Mouse (Mus musculus) embryo, embryonic 11.5 days (tissue): ENCODE measurements around the gene Tbc1d2b.

ENCODE experiments used
- DNase-seq: peaks from one replicate; pipeline ENCODE4 v3.0.0-alpha.2; 2012; ENCODE audit warnings: low read depth, low spot score

Tbc1d2b gene

DNA sequence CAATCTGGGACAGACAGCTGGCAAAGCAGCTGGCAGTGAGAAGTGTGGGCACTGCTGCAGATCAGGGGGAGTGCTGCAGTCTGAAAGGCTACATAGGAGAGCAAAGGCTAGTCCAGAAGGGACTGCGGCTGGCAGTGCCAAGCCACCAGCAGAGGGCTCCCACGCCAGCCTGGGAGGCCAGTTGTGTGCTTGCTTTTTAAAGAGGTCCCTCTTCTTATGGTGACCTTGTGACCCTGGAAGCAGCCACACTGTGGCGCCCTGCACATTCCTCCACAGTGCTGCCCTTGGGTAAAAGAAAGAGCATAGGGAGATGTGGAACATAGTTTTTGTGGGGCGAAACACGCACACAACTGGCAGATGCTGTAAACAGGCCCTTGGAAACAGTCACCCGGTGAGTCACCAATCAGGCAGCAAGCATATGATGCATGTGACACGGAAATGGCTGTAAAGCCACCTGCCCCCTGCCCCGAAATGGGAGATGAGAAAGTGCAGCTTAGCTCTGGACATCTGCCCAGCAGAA is 66.1 kb downstream of the Tbc1d2b start:
- DNase-seq, result no peak

DNA sequence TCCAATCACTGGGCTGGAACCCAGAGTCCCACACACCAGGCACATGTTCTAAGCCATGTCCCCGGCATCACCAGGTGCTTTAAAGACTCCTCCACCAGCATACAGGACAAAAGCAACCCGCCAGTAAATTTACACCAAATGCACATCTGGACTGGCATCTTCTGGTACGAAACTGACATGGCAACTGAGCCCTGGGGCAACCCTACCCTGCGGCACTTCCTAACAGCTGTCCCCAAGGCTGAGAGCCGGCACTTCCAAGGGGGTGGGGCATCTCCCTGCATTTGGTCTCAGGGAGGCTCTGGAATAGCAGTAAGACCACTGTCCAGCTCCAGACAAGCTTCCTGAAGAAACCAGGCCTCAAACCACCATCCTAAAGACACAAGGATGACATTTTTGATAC is 67.4 kb downstream of the Tbc1d2b start:
- DNase-seq, result no peak

DNA sequence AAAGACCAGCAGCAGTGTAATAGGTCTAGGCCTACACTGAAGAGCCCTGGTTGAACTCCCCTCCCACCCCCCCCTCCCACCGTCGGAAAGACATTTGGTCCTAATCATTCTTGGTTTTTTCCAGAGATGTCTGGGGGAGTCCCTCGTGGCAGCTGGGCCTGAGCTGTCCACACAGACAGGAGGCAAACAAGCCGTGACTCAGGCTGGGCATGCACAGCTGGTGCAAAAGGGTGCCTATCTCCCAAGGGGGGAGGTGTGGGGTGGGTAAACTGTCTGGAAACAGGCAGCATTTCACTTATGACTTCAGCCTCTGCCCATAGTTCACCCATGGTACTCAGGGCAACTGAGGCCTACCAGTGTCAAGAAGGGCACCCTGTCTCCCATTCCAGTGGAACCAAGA is 69.1 kb downstream of the Tbc1d2b start:
- no peak for DNase-seq

DNA sequence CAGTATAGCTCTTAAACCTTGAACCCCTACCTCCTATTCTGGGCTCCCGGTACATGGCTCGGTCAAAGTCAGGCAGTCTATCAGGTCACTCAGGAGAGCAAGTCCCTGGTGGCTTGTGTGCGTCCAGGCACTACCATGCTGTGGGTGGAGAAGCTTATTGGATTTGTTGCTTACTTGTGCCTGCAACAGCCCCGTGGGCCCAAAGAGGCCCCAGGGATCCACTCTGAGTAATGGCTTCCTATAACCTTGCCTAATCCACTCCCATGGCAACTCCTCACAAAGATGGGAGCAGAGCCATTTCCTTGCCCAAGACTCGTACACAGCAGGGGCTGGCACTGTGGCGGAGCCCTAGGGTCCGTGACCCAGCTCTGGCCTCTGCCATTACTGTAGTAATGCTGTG is 69.5 kb downstream of the Tbc1d2b start:
- no peak for DNase-seq

DNA sequence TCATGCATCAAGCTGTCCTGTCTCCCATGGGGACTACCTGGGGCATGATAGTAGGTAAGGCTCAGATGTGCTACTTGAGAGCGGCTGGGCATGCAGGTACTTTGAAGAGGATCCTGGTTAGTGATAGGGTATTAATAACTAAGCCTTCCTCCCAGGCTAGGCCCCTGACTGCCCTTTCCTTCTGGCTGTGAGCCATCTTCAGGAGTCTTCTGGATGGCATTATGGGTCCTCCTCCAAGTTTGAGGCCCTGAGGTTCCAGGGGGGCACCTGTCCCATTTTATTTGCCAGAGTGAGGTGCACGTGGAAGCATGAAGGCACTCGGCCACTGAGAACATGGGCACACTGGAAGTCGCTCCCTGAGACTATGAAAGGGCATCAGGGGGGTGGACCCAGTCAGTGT is 70.1 kb downstream of the Tbc1d2b start:
- no peak for DNase-seq

DNA sequence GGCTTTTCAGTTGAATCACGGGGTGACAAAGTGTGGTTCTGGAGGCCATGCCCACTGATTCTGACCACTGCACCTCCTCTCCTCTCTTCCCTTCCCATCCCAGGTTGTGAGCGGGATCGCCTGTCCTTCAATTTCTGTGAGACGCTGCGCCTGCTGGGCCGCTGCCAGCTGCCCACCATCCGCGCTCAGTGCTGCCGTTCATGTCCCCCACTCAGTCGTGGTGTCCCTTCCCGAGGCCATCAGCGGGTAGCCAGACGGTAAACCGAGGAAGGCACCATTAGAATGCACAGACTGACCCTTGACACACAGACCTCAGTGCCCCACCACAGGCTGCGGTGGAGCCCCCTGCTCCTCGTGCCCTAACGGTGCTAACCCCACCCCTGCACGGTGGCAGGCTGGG is 71.0 kb downstream of the Tbc1d2b start:
- no peak for DNase-seq

DNA sequence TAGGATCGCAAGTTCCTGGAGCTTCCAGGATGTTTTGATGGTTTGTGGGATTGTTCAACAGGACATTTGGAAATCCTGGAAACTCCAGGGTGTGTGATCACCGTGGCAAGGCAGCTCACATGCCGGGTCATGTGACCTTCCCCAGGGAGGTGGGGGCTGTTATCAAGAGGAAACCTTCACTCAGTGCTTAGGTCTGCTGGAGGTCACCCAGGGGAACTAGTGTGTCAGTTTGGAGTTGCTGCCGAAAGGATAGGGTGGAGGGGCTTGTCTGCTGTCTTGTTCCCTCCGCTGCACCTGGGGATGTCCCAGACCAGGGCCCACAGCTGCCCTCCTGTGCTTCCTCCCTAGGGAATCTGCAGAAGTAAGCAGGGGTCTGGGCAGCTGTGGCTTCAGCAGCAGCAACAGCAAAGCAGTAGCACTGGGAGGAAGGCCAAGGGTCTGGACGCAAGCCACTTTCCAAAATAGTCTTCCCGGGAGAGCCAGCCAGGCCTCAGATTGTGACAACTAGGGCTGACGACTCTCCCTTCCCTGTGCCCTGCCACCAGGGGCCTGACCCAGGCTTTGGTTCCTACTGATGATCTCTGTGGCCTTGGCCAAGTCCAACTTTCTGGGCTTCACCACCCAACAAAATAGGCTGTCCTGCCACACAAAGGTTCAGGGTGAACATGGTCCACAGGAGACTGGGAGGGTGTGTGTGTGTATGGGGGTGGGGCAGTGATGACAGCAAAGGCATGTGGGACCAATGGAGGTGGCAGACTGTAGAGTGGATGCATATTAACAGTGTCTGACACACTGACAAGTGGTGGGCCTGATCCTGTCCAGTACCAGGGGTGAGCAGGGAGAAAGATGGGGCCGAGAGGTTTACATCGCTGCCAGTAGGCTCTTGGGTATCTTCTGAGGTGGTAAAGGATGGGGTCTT is 71.8 kb downstream of the Tbc1d2b start:
- DNase-seq, result no peak

DNA sequence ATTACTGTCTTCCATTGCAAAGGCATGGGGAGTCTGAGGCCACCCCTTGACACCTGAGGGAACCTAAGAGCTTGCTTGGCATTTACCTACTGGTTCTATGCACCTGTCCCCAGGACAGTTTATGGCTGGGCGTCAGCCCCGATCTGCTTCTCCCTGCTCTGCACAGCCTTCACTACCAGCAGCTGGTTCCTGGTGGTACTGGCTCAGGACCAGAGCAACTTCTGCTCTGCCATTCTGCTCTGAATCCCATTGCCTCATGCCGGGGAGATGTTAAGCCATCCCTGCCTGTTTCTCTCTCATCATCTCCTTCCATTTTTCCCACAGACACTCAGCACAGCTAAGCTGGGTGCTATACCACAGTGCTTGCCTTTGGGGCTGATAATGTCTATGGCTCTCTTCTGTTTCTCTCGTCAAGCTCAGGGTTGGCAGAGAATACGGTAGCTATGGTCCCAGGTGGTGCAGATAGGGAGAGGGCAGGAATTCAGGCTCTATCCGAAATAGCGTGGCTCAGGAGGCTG is 72.7 kb downstream of the Tbc1d2b start:
- DNase-seq, result no peak

DNA sequence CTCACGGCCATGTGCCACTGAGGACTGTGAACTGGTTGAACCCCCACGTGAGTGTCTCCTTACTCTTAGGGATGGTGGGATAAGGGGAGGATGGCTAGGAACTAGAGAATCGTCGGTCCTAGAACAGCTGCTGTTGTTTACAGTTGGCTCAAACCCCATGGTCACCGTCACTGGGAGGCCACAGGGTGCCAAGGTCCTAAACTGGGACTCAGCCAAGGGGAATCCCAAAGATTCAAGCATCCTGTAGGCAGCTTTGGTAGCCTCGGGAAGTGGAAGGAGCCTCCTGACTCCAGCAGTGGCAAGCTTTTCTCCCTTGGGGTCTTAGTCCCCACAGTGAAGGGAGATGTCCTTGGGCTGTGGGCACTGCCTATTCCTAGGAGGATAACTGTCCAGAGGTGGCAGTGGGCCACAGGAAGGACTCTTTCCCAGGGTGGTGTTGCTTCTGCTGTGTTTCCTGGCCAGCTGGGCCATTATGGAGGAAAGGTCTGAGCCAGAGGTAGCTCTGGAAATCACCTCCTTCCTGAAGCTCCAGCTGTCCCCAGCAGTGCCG is 73.4 kb downstream of the Tbc1d2b start:
- DNase-seq, result no peak

DNA sequence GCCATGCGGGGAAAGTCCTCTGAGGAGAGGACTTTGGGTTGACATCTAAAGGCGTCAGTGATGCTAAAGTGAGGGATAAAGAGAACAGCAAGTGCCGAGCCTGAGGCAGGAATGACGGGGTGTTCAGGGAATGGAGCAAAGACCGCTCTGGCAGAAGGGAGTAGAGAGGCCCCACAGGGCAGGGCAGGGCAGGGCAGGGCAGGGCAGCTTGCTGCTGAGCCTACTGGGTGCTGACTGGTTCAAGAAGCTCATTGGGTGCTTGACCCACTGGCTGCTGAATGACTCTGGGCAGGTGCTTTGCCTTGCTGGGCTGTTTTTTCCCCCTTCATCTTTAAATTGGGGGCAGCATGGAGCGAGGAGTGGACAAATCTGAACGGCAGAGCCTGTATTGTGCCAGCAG is 74.3 kb downstream of the Tbc1d2b start:
- DNase-seq, result no peak

DNA sequence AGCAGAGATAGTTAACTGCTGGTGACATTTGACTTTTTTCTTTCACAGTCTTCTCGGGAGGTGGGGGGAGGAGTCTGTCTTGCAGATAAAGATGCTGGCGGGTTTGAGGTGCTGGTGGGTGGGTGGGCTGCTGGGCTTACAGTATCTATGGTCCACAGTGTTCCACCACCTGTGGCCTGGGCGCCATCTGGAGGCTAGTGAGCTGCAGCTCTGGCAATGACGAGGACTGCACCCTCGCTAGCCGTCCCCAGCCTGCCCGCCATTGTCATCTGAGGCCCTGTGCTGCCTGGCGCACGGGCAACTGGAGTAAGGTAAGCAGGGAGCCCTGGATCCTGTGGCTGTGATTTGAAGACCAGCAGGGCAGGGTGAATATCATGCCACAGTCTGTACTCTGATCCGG is 75.6 kb downstream of the Tbc1d2b start:
- DNase-seq, result no peak

DNA sequence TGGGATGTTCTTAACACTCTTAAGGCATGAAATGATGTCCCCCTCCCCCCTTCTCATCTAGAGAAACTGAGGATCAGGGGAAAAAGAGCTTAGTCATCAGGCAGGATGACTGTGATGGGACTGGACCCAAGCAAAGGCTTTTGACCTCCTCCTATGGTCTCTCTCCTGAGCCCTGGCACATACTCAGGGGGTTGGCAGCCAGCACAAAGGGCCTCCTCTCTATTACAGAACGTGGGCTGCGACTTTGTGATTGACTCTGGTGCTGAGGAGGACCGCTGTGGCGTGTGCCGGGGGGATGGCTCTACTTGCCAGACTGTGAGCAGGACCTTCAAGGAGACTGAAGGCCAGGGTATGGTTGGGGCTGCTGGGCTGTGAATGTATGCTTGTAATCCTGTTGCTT is 81.2 kb downstream of the Tbc1d2b start:
- no peak for DNase-seq

DNA sequence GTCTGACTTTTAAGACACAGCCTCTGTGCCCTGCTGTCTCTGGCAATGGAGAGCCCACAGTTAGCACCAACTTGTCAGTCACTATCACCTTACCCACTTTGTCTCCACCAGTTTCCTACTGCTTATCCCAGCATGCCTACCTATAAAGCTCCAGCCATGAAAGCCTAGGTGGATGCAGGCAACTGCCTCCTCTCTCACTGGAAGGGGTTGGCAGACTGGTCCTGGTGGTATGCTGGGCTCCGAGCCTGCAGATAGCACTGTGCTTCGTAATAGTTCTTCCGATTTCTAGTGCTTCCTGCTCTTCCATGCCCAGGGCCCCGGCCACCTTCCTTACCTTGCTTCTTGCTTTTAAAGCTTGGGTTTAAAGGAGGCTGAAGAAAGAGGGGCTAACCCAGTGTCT is 81.7 kb downstream of the Tbc1d2b start:
- no peak for DNase-seq

DNA sequence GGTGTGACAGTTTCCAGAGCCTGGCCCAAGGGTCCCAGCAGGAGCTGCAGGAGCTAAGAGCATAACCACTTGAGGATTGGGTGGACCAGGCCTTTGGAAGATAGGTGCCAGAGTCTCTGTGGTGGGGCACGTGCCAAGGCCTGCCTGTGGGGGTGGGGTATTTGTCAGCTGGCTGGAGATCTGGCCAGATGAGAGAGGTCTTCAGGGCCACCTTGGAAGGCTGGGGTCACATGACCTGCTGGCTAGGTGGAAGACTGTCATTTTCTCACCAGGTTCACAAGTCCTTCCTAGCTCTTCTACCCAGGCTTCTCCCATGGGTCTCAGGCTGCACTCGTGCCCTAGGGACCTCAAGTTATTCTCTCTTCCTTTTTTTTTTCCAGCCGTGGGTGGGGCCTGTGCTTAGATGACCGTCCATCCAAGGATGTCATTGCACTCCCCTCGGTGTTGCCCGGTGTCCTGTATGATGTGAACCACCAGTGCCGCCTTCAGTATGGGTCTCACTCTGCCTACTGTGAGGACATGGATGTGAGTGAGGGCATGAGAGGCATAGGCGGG is 85.2 kb downstream of the Tbc1d2b start:
- DNase-seq, result no peak

DNA sequence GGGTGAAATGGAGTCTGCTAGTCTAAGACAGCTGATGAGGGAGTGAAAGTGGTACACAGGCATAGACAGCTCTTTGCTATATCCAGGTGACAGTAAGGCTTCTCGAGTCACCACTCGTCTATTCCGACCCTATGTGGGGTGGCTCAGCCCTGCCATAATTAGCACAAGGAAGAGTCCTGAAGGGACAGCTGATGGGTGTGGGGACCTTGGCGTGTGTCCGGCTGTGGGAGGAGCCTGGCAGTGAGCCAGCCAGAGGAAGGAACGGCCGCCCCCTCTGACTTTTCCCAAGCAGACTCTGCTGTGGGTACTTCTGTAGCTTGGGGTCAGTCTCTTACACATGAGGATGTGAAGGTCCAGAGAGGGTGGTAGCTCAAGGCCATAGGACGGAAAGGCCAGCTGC is 86.5 kb downstream of the Tbc1d2b start:
- DNase-seq, result no peak

DNA sequence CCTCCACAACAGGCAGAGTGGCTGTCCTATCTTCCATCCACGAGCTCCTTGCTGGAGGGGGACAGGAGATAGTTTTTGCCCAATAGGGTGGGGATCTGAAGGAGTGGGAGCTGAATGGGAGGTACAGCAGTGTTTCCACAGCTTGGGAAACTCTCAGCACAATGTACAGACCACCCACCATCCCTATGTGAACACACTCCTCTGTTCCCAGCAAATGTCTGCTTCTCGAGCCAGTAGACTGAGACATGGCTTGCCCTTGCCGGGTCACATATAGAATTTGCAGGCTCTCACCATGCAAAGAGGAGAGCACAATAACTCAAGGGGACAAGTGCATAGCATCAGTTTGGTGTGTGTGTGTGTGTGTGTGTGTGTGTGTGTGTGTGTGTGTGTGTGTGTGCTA is 87.1 kb downstream of the Tbc1d2b start:
- DNase-seq, result no peak

DNA sequence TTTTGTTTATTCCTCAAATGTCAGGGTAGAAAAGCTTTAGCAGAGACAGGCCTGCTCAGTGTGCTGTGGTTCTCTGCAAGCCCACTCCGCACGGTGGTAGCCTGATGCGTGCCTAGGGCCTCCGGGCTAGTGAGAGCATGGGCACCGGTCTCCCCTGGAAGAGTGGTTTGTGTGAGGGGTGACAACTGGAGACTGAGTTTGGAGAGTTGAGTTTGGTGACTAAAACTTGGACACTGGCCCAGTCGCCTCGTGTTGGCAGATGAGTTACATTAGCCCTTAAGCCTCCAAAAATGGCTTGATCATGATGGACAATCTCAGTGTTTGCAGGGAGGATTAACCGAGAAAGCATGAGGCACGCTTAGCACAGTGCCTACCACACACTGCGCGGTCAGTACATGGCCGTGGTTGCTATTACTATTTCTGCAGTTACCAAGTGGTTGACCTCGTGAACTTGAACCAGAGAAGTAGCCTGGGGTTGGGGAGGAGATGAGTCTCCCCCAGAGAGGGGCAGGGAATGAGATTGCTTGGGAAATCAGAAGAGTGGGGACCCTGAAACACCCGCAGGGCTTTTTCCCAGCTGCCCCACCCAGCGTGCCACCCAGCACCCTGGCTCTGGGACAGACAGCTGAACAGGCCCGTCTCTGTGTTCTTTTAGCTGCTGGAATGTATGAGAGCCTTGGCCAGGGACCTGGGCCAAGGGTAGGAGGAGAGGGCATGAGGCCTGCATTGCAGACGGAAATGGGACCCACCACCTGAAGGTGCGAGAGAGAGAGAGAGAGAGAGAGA is 87.8 kb downstream of the Tbc1d2b start:
- DNase-seq, result no peak

DNA sequence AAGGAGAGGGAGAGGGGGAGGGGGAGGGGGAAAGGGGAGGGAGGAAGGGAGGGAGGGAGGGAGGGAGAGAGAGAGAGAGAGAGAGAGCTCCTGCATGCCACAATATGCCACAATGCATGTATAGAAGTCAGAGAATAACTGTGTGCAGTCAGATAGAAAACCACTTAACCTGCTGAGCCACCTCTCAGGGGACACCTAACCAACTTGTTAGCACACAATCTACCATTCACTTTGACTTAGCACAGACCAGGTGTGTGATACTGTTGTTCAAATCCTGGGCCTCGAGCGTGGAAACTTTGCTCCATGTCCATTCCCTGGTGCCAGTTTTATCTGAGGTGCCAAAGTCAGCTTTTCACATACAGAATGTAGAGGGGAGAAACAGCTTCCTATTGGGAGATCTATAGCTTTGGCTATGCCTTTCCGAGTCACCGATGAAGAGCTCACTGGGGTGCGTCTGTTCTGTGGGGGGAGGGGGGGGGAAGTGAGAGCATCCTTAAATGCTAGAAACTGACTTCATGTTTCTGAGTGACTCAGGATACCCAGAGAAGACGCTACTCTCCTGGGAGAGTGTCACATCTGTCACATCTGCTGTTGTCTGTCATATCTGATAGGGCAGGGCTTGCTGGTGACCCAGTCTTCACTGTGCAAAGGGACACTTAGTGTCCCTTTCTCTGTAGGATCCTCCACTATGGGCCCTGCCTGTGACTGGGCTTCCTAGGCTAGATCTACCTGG is 88.8 kb downstream of the Tbc1d2b start:
- no peak for DNase-seq

DNA sequence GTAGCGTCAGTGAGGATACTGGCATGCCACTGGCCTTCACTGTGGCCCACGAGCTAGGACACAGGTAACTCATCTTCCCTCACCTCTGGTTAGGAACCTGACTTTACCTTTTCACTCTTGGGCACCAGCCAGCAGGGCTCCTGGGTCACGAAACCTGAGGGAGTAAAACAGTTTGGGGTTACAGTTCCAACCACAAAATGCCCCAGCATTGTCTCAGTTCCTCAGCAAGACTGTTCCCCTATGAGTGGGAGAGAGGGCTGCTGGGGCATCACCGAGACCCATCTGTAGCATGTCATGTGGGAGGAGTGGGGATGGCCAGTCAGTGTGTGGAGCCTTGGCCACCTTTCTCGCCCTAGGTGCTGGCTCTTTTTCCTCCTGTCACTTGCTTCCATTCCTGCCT is 91.2 kb downstream of the Tbc1d2b start:
- no peak for DNase-seq

DNA sequence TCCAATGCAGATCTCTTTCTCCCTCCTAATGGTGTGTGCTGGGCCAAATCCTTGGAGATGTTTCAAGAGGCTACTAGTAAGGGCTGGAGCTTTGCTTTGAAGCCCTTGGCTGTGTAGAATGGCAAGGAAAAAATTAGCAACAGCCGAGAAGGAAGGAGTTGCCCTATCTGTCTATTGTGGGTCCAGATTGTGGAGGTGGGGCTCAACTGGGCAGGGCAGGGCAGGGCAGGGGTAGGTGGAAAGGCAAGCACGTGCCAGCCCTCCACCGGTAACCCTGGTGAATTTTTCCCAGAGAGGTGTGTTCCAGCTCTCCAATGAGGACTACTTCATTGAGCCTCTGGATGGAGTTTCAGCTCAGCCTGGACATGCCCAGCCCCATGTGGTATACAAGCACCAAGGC is 97.3 kb downstream of the Tbc1d2b start:
- DNase-seq, result no peak
